Mouse (Mus musculus) adrenal gland (tissue): ENCODE measurements around the gene Trp53bp2.

ENCODE experiments used
- intact Hi-C: fragments of 180-260 bp; cut with DNase I; formaldehyde crosslinking; loops from one replicate; pipeline ENCODE4 v1.15.1; 2025
- long read RNA-seq, 2 experiments: library from polyadenylated mRNA; unstranded; transcript quantifications; one replicate each; pipeline ENCODE4 v2.0.0; 2020; ENCODE audit warnings: borderline replicate concordance in 1 of 2; ENCODE audit not compliant: insufficient replicate concordance in 1 of 2

Gene Trp53bp2
- long read RNA-seq, experiment 1, full-length matches to known transcripts = 2 of 6 reads
- long read RNA-seq, experiment 1, partial matches to known transcripts = 3 of 6 reads
- long read RNA-seq, experiment 1, other reads (novel, unspliced or antisense) = 1 of 6 reads
- long read RNA-seq, experiment 2, full-length matches to known transcripts = 2 of 4 reads
- long read RNA-seq, experiment 2, partial matches to known transcripts = 2 of 4 reads
- long read RNA-seq, experiment 2, other reads (novel, unspliced or antisense) = 0 of 4 reads

DNA sequence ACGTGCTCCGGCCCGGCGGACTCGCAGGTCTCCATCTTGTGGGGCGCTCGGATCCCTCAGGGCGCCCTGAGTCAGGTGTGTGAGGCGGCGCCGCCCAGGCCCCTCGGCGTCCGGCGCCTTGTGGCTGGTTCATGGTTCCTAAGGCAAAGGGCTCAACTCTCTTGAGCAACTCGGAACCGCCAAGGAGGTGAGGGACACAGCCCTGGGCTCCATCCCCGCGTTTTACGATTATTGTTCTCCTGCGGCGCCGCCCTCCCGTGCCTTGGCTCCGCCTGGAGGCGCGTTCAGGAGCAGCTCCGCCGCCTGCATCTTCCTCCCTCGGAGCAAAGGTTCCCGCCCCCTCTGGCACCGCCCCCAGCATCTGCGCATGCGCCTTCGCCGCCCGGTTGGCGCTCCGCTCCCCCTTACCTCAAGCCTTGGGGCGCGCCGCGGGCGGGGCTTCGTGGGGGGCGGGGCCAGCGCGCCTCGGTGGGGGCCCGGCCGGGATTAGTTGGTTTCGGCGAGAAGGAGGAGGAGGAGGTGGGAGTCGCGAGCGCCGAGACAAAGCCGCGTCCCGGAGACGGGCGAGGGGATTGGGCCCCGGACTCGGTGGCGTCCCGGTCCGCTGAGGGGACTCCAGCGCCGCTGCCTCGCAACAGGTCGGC, at the start of gene Trp53bp2:
Gene Trp53bp2, plus strand, starts transcription at position 489 of the 644 bp plus-strand sequence.
- intact Hi-C loops = loop anchor here (2.0 kb wide), 1 partner anchor 34 kb away; no protein-coding TSS in a partner anchor

DNA sequence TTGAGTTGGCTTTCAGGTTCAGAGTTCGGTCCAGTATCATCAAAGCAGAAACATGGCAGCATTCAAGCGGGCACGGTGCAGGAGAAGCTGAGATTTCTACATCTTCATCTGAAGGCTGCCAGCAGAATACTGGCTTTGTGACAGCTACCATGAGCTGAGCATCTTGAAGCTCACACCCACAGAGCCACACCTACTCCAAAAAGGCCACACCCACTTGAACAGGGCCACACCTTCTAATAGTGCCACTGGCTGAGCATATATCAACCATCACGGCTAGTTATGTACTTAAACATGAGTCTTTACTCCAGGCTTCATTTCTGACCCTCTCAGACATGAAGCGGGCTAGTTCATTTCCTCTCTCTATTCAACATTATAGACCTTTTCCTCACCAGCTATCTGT, 46.3 kb upstream of the Trp53bp2 start:
- intact Hi-C loops = no loop called here

GRCm38 (mm10) chr1:182363683-182364404, 45.1 kb upstream of the Trp53bp2 start:
- intact Hi-C loops = no loop called here

DNA sequence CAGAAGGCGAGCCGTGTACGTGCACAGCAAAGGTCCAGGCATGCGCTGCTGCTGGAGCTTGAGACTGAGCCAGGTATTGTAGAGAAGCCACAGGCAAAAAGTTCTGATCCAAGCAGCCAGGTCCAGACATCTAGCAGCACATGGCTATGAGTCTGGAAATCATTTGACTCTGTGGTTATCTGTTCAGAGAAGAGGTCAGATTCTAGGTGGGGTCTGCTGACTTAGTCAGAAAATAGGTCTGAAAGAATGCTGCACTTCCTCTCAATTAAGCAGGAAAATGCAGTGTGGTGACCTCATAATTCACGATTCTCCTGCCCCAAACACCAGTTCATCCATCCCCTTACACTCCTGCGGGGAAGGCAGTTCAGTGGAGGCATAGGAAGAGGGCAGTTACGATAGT, 40.7 kb upstream of the Trp53bp2 start:
- intact Hi-C loops = no loop called here

GRCm38 (mm10) chr1:182368782-182369181, 40.2 kb upstream of the Trp53bp2 start:
- intact Hi-C loops = no loop called here

DNA sequence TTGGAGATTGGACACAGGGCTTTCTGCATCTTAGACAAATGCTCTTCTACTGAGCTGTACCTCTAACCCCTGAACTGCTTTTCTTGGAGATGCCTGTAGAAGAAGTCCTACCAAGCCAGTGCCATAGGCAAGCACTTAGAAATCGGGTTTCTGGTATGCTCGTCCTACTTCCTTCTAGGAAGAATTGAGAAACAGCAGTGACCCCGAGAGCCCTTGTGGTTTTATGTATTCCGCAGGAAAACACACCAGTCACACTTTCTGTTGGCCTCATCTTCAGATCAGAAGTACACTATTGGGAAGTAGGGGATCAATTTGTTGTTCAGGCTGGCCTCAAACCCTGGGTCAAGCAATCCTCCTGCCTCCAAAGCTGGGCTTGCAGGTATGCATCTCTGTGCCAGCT, 39.5 kb upstream of the Trp53bp2 start:
- intact Hi-C loops = no loop called here

GRCm38 (mm10) chr1:182371891-182372290, 37.1 kb upstream of the Trp53bp2 start:
- intact Hi-C loops = no loop called here

- intact Hi-C loops = loop anchor here (5.0 kb wide), 1 partner anchor 161 kb away; no protein-coding TSS in a partner anchor
Observed at GRCm38 (mm10) chr1:182376221-182376620, 32.8 kb upstream of the Trp53bp2 start.

GRCm38 (mm10) chr1:182376826-182377225, 32.1 kb upstream of the Trp53bp2 start:
- intact Hi-C loops = loop anchor here (5.0 kb wide), 1 partner anchor 160 kb away; no protein-coding TSS in a partner anchor

- intact Hi-C loops = loop anchor here (5.0 kb wide), 1 partner anchor 160 kb away; no protein-coding TSS in a partner anchor
Observed at GRCm38 (mm10) chr1:182377519-182377918, 31.5 kb upstream of the Trp53bp2 start.

DNA sequence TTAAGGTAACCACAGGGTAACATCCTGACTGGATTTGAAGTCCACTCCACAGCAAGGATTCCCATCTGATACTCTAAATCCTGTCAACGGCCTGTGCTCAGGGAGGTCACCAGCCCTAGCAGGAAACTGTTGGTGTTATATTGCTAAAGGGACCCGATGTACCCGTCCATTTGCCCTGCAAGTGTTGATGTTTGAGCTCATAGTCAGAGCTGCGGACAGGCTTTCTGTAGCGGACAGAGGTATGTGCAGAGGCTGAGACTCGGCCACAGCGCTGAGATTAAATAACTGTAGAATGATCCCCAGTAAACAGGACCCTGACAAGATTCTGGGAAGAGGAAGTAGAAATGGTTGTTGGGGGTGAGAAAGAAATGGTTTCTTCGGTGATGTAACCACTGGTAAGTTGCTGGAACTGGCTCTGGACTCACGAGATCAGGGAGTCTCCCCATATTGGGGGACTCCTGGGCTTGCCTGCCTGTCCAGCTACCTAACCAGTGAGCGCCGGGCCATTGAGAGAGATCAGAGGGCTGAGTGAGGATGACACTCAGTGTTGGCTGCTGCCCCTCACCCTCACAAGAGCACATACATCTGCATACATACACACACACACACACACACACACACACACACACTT, 30.7 kb upstream of the Trp53bp2 start:
- intact Hi-C loops = loop anchor here (5.0 kb wide), 1 partner anchor 159 kb away; no protein-coding TSS in a partner anchor

GRCm38 (mm10) chr1:182378876-182379275, 30.1 kb upstream of the Trp53bp2 start:
- intact Hi-C loops = loop anchor here (5.0 kb wide), 1 partner anchor 158 kb away; no protein-coding TSS in a partner anchor

GRCm38 (mm10) chr1:182380683-182381082, 28.3 kb upstream of the Trp53bp2 start:
- intact Hi-C loops = no loop called here

DNA sequence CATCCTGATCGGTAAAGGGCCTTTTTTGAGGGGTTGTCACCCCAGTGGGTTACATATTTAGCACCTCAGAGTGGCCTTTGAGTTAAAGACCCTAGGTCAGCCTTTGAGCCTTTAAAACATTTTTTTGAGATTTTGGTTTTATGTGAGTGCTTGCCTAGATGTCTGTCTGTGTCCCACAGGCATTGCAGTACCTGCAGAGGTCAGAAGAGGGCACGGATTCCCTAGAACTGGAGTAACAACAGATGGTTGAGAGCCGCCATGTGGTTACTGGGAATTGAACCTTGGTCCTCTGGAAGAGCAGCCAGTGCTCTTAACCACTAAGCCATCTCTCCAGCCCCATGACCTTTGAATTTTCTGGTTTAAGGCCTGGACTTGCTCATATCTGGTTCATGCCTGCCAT, 27.6 kb upstream of the Trp53bp2 start:
- intact Hi-C loops = no loop called here

DNA sequence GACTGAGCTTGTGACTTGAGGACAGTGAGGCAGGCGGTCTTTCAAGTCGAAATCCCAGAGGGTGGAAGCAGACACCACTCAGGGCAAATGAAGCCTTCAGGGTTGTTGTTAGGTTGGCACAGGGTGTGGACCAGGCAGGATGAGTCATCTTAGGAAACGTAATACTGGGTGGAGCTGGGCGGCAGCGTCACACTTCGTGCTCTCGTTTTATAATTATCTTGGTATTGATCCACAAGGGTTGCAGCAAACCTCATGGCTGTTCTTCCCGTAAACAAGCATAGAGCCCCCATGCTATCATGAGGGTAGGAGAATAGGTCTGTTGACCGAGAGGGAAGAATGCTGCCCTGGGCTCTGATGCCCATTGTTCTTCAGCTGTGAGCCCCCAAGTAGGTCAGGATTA, 25.9 kb upstream of the Trp53bp2 start:
- intact Hi-C loops = no loop called here

- intact Hi-C loops = no loop called here
Observed at GRCm38 (mm10) chr1:182386449-182386848, 22.5 kb upstream of the Trp53bp2 start.

DNA sequence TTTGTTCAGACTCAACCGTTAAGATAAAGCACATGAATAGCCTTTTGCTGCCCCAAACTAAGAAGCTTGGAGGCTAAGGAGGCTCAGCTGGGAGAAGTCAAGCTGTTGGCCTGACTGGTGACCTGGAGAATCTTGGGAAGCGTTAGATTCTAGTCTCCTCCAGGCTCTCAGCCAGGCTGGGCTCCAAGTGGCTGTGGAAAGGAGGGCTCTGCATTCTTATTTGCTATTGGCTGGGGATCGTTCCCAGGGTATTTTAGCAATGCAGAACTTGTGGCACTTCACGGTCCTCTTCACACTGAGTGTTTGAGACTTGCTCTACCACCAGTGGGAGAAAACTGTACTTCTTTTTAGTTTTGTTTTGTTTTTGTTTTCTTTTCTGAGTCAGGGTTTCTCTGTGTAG, 20.2 kb upstream of the Trp53bp2 start:
- intact Hi-C loops = no loop called here

DNA sequence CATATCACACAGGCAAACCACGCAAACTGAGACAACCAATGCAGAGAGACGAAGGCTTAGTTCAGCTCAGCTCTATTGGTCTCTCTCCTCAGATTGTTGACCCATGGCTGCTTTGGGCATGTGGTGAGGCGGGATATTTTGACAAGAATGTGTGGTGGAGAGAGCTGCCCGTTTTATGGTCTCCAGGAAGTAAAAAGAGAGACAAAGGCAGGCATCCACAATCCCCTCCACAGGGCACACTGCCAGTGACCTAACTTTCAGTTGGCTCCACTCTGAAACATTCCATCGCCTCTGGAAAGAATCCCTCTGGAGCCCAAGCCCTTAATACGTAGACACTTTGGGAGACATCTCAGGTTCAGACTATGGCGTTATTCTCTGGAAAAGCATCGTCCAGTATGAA, 10.8 kb upstream of the Trp53bp2 start:
- intact Hi-C loops = no loop called here

- intact Hi-C loops = no loop called here
Observed at GRCm38 (mm10) chr1:182398780-182399179, 10.2 kb upstream of the Trp53bp2 start.

GRCm38 (mm10) chr1:182399205-182399604, 9.8 kb upstream of the Trp53bp2 start:
- intact Hi-C loops = no loop called here

DNA sequence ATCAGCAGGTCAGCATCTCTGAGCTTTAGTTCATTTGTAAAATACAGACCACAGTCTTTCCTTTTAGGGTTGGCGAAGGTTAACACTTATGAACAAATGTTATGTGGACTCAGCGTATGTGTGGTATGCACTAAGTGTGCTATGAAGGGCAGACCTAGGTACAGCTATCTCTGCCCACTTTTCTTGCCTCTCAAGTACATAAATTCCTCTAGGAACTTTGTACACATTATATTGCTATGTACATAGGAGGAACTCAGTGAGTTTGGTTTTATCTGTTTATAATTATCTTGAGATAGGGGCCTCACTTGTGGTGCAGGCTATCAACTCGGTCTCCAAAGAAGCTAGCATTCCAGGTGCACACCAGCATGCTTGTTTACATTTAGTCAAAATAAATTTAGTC, 9.1 kb upstream of the Trp53bp2 start:
- intact Hi-C loops = no loop called here
